Mouse (Mus musculus): ENCODE measurements at regions not wholly inside any gene's neighbourhood (a gene's known extent, or its start where the extent isn't known, plus 50 kb on each side); places are given as distances from the start of the nearest gene placed in this dataset.

- H3K4me2 ChIP-seq (ENCODE audit: low read depth), result no peak overlapping the region
- H3K4me3 ChIP-seq, result no peak overlapping the region
- no peak overlapping the region for H3ac ChIP-seq (ENCODE audit: control insufficient read depth, insufficient read length)
- no peaks in the 10 kb centered on the region for H3K79me2 ChIP-seq (ENCODE audit: control insufficient read depth, insufficient read depth)
- TF ChIP-seq CEBPB (IDR thresholded peaks at IDR 0.05; ENCODE audit: insufficient read depth, poor library complexity, severe bottlenecking), result no peak
- TF ChIP-seq MYOG (IDR thresholded peaks at IDR 0.05; ENCODE audit: control insufficient read depth in 1 of 3, insufficient read depth in 1 of 3, insufficient read length in 2 of 3, low read depth in 2 of 3), result no peak
- TF ChIP-seq POLR2AphosphoS2 (IDR thresholded peaks at IDR 0.05; ENCODE audit: insufficient read length, low read depth), result no peak
- no peak for TF ChIP-seq POLR2A (IDR thresholded peaks at IDR 0.05; ENCODE audit: insufficient read length, low read depth)
- TF ChIP-seq TCF3 (IDR thresholded peaks at IDR 0.05; ENCODE audit: insufficient read length, low read depth), result no peak
- no peaks in the 10 kb centered on the region for H3K36me3 ChIP-seq (ENCODE audit: control insufficient read depth, insufficient read depth)
- H3K27me3 ChIP-seq (ENCODE audit: control insufficient read depth, insufficient read depth, insufficient read length), result no peaks in the 10 kb centered on the region
Observed at GRCm38 (mm10) chr8:25450544-25450943, 626.4 kb upstream of the Adam5 start.

DNA sequence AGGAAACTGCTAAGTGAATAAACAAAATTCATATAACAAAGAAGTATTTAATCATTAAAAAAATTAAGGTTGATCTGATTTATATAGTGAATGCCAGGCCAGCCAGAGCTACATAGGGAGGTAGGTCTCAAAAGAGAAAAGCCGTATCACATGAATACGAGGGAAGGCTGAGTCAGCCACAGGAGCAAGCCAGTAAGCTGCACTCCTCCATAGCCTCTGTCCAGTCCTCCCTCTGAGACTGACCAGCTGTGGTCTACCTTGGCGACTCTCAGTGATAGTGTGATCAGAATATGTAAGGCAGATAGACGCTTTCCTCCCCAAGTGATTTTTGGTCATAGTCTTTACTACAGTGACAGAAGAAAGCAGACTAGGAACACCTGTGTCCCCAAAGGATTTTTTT is 625.4 kb upstream of the Adam5 start:
- TF ChIP-seq USF1 (IDR thresholded peaks at IDR 0.05; ENCODE audit: low read depth) (no peak), CEBPB (IDR thresholded peaks at IDR 0.05; ENCODE audit: insufficient read depth, poor library complexity, severe bottlenecking) (no peak), MAX (IDR thresholded peaks at IDR 0.05; ENCODE audit: low read depth) (no peak), MYOG (IDR thresholded peaks at IDR 0.05; ENCODE audit: control insufficient read depth in 1 of 3, insufficient read depth in 1 of 3, insufficient read length in 2 of 3, low read depth in 2 of 3) (no peak), SRF (IDR thresholded peaks at IDR 0.05; ENCODE audit: control insufficient read depth, insufficient read length, low read depth) (no peak), POLR2A (IDR thresholded peaks at IDR 0.05; ENCODE audit: insufficient read length, low read depth) (no peak), MYOD1 (IDR thresholded peaks at IDR 0.05; ENCODE audit: control insufficient read depth in 1 of 3, insufficient read length in 2 of 3, low read depth in 2 of 3) (no peak), TCF3 (IDR thresholded peaks at IDR 0.05; ENCODE audit: insufficient read length, low read depth) (no peak), REST (IDR thresholded peaks at IDR 0.05; ENCODE audit: insufficient read depth, insufficient read length) (no peak), POLR2AphosphoS2 (IDR thresholded peaks at IDR 0.05; ENCODE audit: insufficient read length, low read depth) (no peak), E2F4 (IDR thresholded peaks at IDR 0.05; ENCODE audit: insufficient read depth) (no peak), TCF12 (IDR thresholded peaks at IDR 0.05; ENCODE audit: insufficient read depth, poor library complexity, severe bottlenecking) (no peak)
- Histone ChIP-seq H3K4me2 (ENCODE audit: low read depth) (no peak overlapping the region), H3K36me3 (ENCODE audit: control insufficient read depth, insufficient read depth) (no peaks in the 10 kb centered on the region), H3K27me3 (ENCODE audit: control insufficient read depth, insufficient read depth, insufficient read length) (no peaks in the 10 kb centered on the region), H3K79me2 (ENCODE audit: control insufficient read depth, insufficient read depth) (no peaks in the 10 kb centered on the region), H3K4me3 (no peak overlapping the region), H3ac (ENCODE audit: control insufficient read depth, insufficient read length) (no peak overlapping the region)

DNA sequence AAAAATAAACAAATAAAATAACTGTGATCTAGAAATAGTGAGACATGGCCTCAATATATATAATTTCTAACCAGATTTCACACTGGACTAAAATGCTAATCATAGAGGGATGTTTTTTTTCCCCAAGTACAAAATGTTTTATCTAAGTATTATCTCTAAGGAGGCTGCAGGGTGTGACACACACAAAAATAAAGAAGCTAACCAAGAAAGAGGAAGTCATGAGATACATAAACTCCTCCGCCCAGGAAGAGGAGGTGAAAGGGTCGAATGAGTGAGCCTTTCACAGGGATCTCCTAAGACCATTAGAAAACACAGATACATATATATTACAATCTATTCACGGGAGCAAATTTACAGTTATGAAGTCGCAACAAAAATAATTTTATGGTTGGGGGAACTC is 623.7 kb upstream of the Adam5 start:
- no peak overlapping the region for H3K4me2 ChIP-seq (ENCODE audit: low read depth)
- TF ChIP-seq POLR2AphosphoS2 (IDR thresholded peaks at IDR 0.05; ENCODE audit: insufficient read length, low read depth) (no peak), MYOG (IDR thresholded peaks at IDR 0.05; ENCODE audit: control insufficient read depth in 1 of 3, insufficient read depth in 1 of 3, insufficient read length in 2 of 3, low read depth in 2 of 3) (no peak), USF1 (IDR thresholded peaks at IDR 0.05; ENCODE audit: low read depth) (no peak), SRF (IDR thresholded peaks at IDR 0.05; ENCODE audit: control insufficient read depth, insufficient read length, low read depth) (no peak), E2F4 (IDR thresholded peaks at IDR 0.05; ENCODE audit: insufficient read depth) (no peak), TCF12 (IDR thresholded peaks at IDR 0.05; ENCODE audit: insufficient read depth, poor library complexity, severe bottlenecking) (no peak), REST (IDR thresholded peaks at IDR 0.05; ENCODE audit: insufficient read depth, insufficient read length) (no peak), MAX (IDR thresholded peaks at IDR 0.05; ENCODE audit: low read depth) (no peak), POLR2A (IDR thresholded peaks at IDR 0.05; ENCODE audit: insufficient read length, low read depth) (no peak), CEBPB (IDR thresholded peaks at IDR 0.05; ENCODE audit: insufficient read depth, poor library complexity, severe bottlenecking) (no peak), TCF3 (IDR thresholded peaks at IDR 0.05; ENCODE audit: insufficient read length, low read depth) (no peak), MYOD1 (IDR thresholded peaks at IDR 0.05; ENCODE audit: control insufficient read depth in 1 of 3, insufficient read length in 2 of 3, low read depth in 2 of 3) (no peak)
- H3ac ChIP-seq (ENCODE audit: control insufficient read depth, insufficient read length), result no peak overlapping the region
- no peaks in the 10 kb centered on the region for H3K79me2 ChIP-seq (ENCODE audit: control insufficient read depth, insufficient read depth)
- no peaks in the 10 kb centered on the region for H3K36me3 ChIP-seq (ENCODE audit: control insufficient read depth, insufficient read depth)
- no peak overlapping the region for H3K4me3 ChIP-seq
- no peaks in the 10 kb centered on the region for H3K27me3 ChIP-seq (ENCODE audit: control insufficient read depth, insufficient read depth, insufficient read length)

DNA sequence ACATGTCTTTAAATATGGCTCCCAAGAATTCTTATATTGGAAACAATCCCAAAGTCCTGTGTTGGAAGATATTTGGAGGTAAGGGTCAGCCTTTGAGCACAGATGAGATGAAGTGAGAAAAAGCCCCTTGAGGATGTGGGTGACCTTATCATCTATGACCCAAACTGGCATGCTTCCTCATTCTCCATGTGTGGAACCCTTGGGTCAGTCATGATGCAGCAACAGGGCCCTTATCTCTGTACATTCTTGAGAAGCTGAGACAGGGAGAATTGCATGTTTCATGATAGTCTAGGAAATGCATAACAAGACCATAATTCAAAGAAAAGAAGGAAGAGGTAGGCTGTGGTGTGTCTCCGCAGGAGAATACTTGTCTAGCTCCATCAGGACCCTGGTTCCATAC is 621.8 kb upstream of the Adam5 start:
- TF ChIP-seq POLR2AphosphoS2 (IDR thresholded peaks at IDR 0.05; ENCODE audit: insufficient read length, low read depth) (no peak), POLR2A (IDR thresholded peaks at IDR 0.05; ENCODE audit: insufficient read length, low read depth) (no peak), CEBPB (IDR thresholded peaks at IDR 0.05; ENCODE audit: insufficient read depth, poor library complexity, severe bottlenecking) (no peak), REST (IDR thresholded peaks at IDR 0.05; ENCODE audit: insufficient read depth, insufficient read length) (no peak), USF1 (IDR thresholded peaks at IDR 0.05; ENCODE audit: low read depth) (no peak), MYOG (IDR thresholded peaks at IDR 0.05; ENCODE audit: control insufficient read depth in 1 of 3, insufficient read depth in 1 of 3, insufficient read length in 2 of 3, low read depth in 2 of 3) (no peak), TCF12 (IDR thresholded peaks at IDR 0.05; ENCODE audit: insufficient read depth, poor library complexity, severe bottlenecking) (no peak), E2F4 (IDR thresholded peaks at IDR 0.05; ENCODE audit: insufficient read depth) (no peak), TCF3 (IDR thresholded peaks at IDR 0.05; ENCODE audit: insufficient read length, low read depth) (no peak), MYOD1 (IDR thresholded peaks at IDR 0.05; ENCODE audit: control insufficient read depth in 1 of 3, insufficient read length in 2 of 3, low read depth in 2 of 3) (no peak), SRF (IDR thresholded peaks at IDR 0.05; ENCODE audit: control insufficient read depth, insufficient read length, low read depth) (no peak), MAX (IDR thresholded peaks at IDR 0.05; ENCODE audit: low read depth) (no peak)
- H3K79me2 ChIP-seq (ENCODE audit: control insufficient read depth, insufficient read depth), result no peaks in the 10 kb centered on the region
- no peak overlapping the region for H3K4me3 ChIP-seq
- no peak overlapping the region for H3K4me2 ChIP-seq (ENCODE audit: low read depth)
- no peaks in the 10 kb centered on the region for H3K36me3 ChIP-seq (ENCODE audit: control insufficient read depth, insufficient read depth)
- H3ac ChIP-seq (ENCODE audit: control insufficient read depth, insufficient read length), result no peak overlapping the region
- H3K27me3 ChIP-seq (ENCODE audit: control insufficient read depth, insufficient read depth, insufficient read length), result no peaks in the 10 kb centered on the region

DNA sequence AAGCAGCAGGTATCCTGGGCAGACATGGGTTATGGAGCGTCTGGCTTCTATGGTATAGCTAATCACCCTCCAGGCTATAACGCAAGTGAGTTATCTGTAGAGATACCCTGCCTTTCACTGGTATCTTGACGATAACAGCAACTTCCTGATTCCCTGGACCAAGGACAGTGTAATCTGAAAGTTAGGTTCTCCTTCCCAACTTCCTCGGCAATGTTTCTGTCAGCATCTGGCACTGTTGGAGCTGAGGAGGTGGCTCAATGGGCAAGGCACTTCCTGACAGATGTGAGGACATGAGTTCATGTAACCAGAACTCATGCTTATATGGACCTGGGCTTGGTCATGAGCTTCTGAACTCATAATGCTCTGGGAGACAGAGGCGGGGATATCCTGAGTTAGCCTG is 620.9 kb upstream of the Adam5 start:
- no peaks in the 10 kb centered on the region for H3K27me3 ChIP-seq (ENCODE audit: control insufficient read depth, insufficient read depth, insufficient read length)
- no peak overlapping the region for H3K4me3 ChIP-seq
- H3K79me2 ChIP-seq (ENCODE audit: control insufficient read depth, insufficient read depth), result no peaks in the 10 kb centered on the region
- TF ChIP-seq POLR2A (IDR thresholded peaks at IDR 0.05; ENCODE audit: insufficient read length, low read depth), result no peak
- no peak for TF ChIP-seq SRF (IDR thresholded peaks at IDR 0.05; ENCODE audit: control insufficient read depth, insufficient read length, low read depth)
- no peak for TF ChIP-seq USF1 (IDR thresholded peaks at IDR 0.05; ENCODE audit: low read depth)
- TF ChIP-seq REST (IDR thresholded peaks at IDR 0.05; ENCODE audit: insufficient read depth, insufficient read length), result no peak
- no peak for TF ChIP-seq CEBPB (IDR thresholded peaks at IDR 0.05; ENCODE audit: insufficient read depth, poor library complexity, severe bottlenecking)
- TF ChIP-seq MAX (IDR thresholded peaks at IDR 0.05; ENCODE audit: low read depth), result no peak
- TF ChIP-seq MYOG (IDR thresholded peaks at IDR 0.05; ENCODE audit: control insufficient read depth in 1 of 3, insufficient read depth in 1 of 3, insufficient read length in 2 of 3, low read depth in 2 of 3), result no peak
- TF ChIP-seq POLR2AphosphoS2 (IDR thresholded peaks at IDR 0.05; ENCODE audit: insufficient read length, low read depth), result no peak
- no peak for TF ChIP-seq TCF12 (IDR thresholded peaks at IDR 0.05; ENCODE audit: insufficient read depth, poor library complexity, severe bottlenecking)
- TF ChIP-seq E2F4 (IDR thresholded peaks at IDR 0.05; ENCODE audit: insufficient read depth), result no peak
- TF ChIP-seq TCF3 (IDR thresholded peaks at IDR 0.05; ENCODE audit: insufficient read length, low read depth), result no peak
- no peak for TF ChIP-seq MYOD1 (IDR thresholded peaks at IDR 0.05; ENCODE audit: control insufficient read depth in 1 of 3, insufficient read length in 2 of 3, low read depth in 2 of 3)
- no peak overlapping the region for H3ac ChIP-seq (ENCODE audit: control insufficient read depth, insufficient read length)
- no peaks in the 10 kb centered on the region for H3K36me3 ChIP-seq (ENCODE audit: control insufficient read depth, insufficient read depth)
- no peak overlapping the region for H3K4me2 ChIP-seq (ENCODE audit: low read depth)

Data from myocyte (in vitro differentiated cells).